Mouse (Mus musculus) midbrain, embryonic 15.5 days (tissue): ENCODE measurements around the gene Neu3. TPM values are rescaled to one million over a fixed set of nuclear protein-coding genes. Genes with fewer than 3 reads are reported as not detected.

Experiments used
- ATAC-seq: fragments of 200-750 bp; cut with Nextera tagmentation; replicated peaks from 2 replicates; pipeline ENCODE4 v1.8.0; 2017; ENCODE audit warnings: moderate TSS enrichment
- H3K27ac ChIP-seq: fragments of 300-500 bp; sonication (generic); 2 replicates; pipeline ENCODE4 v1.5.1; 2015; ENCODE audit warnings: mild to moderate bottlenecking, inconsistent platforms
- H3K27me3 ChIP-seq: fragments of 300-500 bp; sonication (generic); replicated peaks from 2 replicates; pipeline ENCODE4 v1.6.1; 2015; ENCODE audit warnings: inconsistent platforms
- H3K36me3 ChIP-seq: fragments of 300-500 bp; sonication (generic); replicated peaks from 2 replicates; pipeline ENCODE4 v1.6.1; 2015; ENCODE audit warnings: inconsistent platforms
- H3K4me1 ChIP-seq: fragments of 300-500 bp; sonication (generic); 2 replicates; pipeline ENCODE4 v1.6.1; 2015; ENCODE audit warnings: inconsistent platforms
- H3K4me2 ChIP-seq: fragments of 300-500 bp; sonication (generic); 2 replicates; pipeline ENCODE4 v1.6.1; 2015; ENCODE audit warnings: inconsistent platforms, mild to moderate bottlenecking, moderate library complexity
- H3K4me3 ChIP-seq: fragments of 300-500 bp; sonication (generic); 2 replicates; pipeline ENCODE4 v1.5.1; 2015; ENCODE audit warnings: mild to moderate bottlenecking, inconsistent platforms
- H3K9ac ChIP-seq: fragments of 300-500 bp; sonication (generic); 2 replicates; pipeline ENCODE4 v1.6.1; 2015; ENCODE audit warnings: mild to moderate bottlenecking, inconsistent platforms
- H3K9me3 ChIP-seq: fragments of 300-500 bp; sonication (generic); 2 replicates; pipeline ENCODE4 v1.6.1; 2016; ENCODE audit warnings: inconsistent platforms
- WGBS: fragments of 180-500 bp; shearing (Covaris S2); methylation state at CpG from one replicate; pipeline ENCODE4 v1.1.7; 2015; ENCODE audit warnings: mixed read lengths; 5-methylcytosine and 5-hydroxymethylcytosine counted together
- polyA plus RNA-seq: library from polyadenylated mRNA; unstranded; fragments of >200 nt; fragmentation: Nextera tagmentation; extraction: Ambion mirVana; gene quantifications from 2 replicates; pipeline ENCODE4 v1.2.1, GENCODE M21; 2015

The Neu3 gene
- polyA plus RNA-seq = 1.7 and 2.0 TPM in 2 replicates

GRCm38 (mm10) chr7:99828083-99828570, at the start of gene Neu3:
Neu3 (minus strand) TSS chr7:99828417.
- Histone ChIP-seq H3K4me3 (peak within 1 kb of the TSS; percentile 45), H3K9ac (peak within 1 kb of the TSS; percentile 46), H3K9me3 (no peaks in the 10 kb centered on the region), H3K36me3 (no peaks in the 10 kb centered on the region), H3K4me1 (peaks cover 10% of the 10 kb centered on the region; the same call in 1 of the 2 replicates), H3K27me3 (no peaks in the 10 kb centered on the region), H3K4me2 (peak within 1 kb of the TSS; percentile 58), H3K27ac (peak within 1 kb of the TSS; percentile 58)
- under 1% methylated on average over 26 of the region's 26 CpGs for WGBS
- ATAC-seq = peak; percentile 96

GRCm38 (mm10) chr7:99876345-99876744, 48.1 kb upstream of the Neu3 start:
- Histone ChIP-seq H3K4me3 (no peak overlapping the region), H3K27me3 (no peaks in the 10 kb centered on the region), H3K9ac (no peak overlapping the region), H3K36me3 (no peaks in the 10 kb centered on the region), H3K9me3 (no peaks in the 10 kb centered on the region), H3K27ac (no peak overlapping the region), H3K4me1 (peaks cover 15% of the 10 kb centered on the region), H3K4me2 (no peak overlapping the region)
- peak; percentile 32; the same call in 1 of the 2 replicates for ATAC-seq
- WGBS = 3% methylated on average over 3 of the region's 3 CpGs

- 36% methylated on average over 5 of the region's 5 CpGs for WGBS
- no peaks in the 10 kb centered on the region for H3K27me3 ChIP-seq
- no peak overlapping the region for H3K27ac ChIP-seq
Measured at GRCm38 (mm10) chr7:99875891-99876290, 47.7 kb upstream of the Neu3 start.

GRCm38 (mm10) chr7:99873965-99874364, 45.7 kb upstream of the Neu3 start:
- ATAC-seq = no peak
- 70% methylated on average over 6 of the region's 6 CpGs for WGBS
- H3K4me1 ChIP-seq = peaks cover 15% of the 10 kb centered on the region

More at GRCm38 (mm10) chr7:99875891-99876290, 47.7 kb upstream of the Neu3 start:
- Histone ChIP-seq H3K4me2 (no peak overlapping the region), H3K36me3 (no peaks in the 10 kb centered on the region), H3K4me1 (peaks cover 15% of the 10 kb centered on the region), H3K9me3 (no peaks in the 10 kb centered on the region), H3K9ac (no peak overlapping the region), H3K4me3 (no peak overlapping the region)
- no peak for ATAC-seq

GRCm38 (mm10) chr7:99869296-99869695, 41.1 kb upstream of the Neu3 start:
- no peak overlapping the region for H3K9ac ChIP-seq

More at GRCm38 (mm10) chr7:99873965-99874364, 45.7 kb upstream of the Neu3 start:
- H3K4me2 ChIP-seq = no peak overlapping the region
- no peaks in the 10 kb centered on the region for H3K9me3 ChIP-seq
- no peak overlapping the region for H3K4me3 ChIP-seq
- no peaks in the 10 kb centered on the region for H3K36me3 ChIP-seq
- H3K9ac ChIP-seq = no peak overlapping the region
- no peak overlapping the region for H3K27ac ChIP-seq
- no peaks in the 10 kb centered on the region for H3K27me3 ChIP-seq

GRCm38 (mm10) chr7:99865219-99865618, 37.0 kb upstream of the Neu3 start:
- no peaks in the 10 kb centered on the region for H3K36me3 ChIP-seq
- H3K9ac ChIP-seq = no peak overlapping the region
- no peak for ATAC-seq
- H3K4me1 ChIP-seq = no peaks in the 10 kb centered on the region
- H3K4me3 ChIP-seq = no peak overlapping the region
- no peak overlapping the region for H3K4me2 ChIP-seq
- no peaks in the 10 kb centered on the region for H3K9me3 ChIP-seq
- H3K27me3 ChIP-seq = no peaks in the 10 kb centered on the region
- no peak overlapping the region for H3K27ac ChIP-seq
- 49% methylated on average over 3 of the region's 3 CpGs for WGBS

More at GRCm38 (mm10) chr7:99869296-99869695, 41.1 kb upstream of the Neu3 start:
- no peak for ATAC-seq
- no peaks in the 10 kb centered on the region for H3K9me3 ChIP-seq
- H3K4me2 ChIP-seq = no peak overlapping the region
- H3K4me3 ChIP-seq = no peak overlapping the region
- WGBS = 68% methylated on average over 4 of the region's 4 CpGs
- no peaks in the 10 kb centered on the region for H3K27me3 ChIP-seq
- H3K27ac ChIP-seq = no peak overlapping the region
- no peaks in the 10 kb centered on the region for H3K36me3 ChIP-seq
- H3K4me1 ChIP-seq = no peaks in the 10 kb centered on the region

GRCm38 (mm10) chr7:99864241-99865028, 36.2 kb upstream of the Neu3 start:
- Histone ChIP-seq H3K9ac (no peak overlapping the region), H3K9me3 (no peaks in the 10 kb centered on the region), H3K4me2 (no peak overlapping the region), H3K27ac (no peak overlapping the region), H3K36me3 (no peaks in the 10 kb centered on the region), H3K27me3 (no peaks in the 10 kb centered on the region), H3K4me1 (no peaks in the 10 kb centered on the region), H3K4me3 (no peak overlapping the region)
- WGBS = 16% methylated on average over 6 of the region's 11 CpGs
- no peak for ATAC-seq

GRCm38 (mm10) chr7:99863362-99863761, 35.1 kb upstream of the Neu3 start, which contains the start of gene Spcs2:
Spcs2 (minus strand) TSS chr7:99863462.
- Histone ChIP-seq H3K27me3 (no peaks in the 10 kb centered on the region), H3K36me3 (no peaks in the 10 kb centered on the region), H3K4me3 (no peak within 1 kb of the TSS), H3K4me1 (no peaks in the 10 kb centered on the region), H3K9me3 (no peaks in the 10 kb centered on the region), H3K9ac (no peak within 1 kb of the TSS), H3K4me2 (no peak within 1 kb of the TSS), H3K27ac (no peak within 1 kb of the TSS)
- WGBS = 55% methylated on average over 7 of the region's 7 CpGs
- no peak for ATAC-seq

- H3K36me3 ChIP-seq = no peaks in the 10 kb centered on the region
- peak within 1 kb of the TSS; percentile 74 for H3K4me3 ChIP-seq
- peak within 1 kb of the TSS; percentile 85 for H3K27ac ChIP-seq
- under 1% methylated on average over 42 of the region's 42 CpGs for WGBS
- H3K4me1 ChIP-seq = peaks cover 18% of the 10 kb centered on the region
- H3K9me3 ChIP-seq = no peaks in the 10 kb centered on the region
- peak; percentile 99 for ATAC-seq
- no peaks in the 10 kb centered on the region for H3K27me3 ChIP-seq
- peak within 1 kb of the TSS; percentile 80 for H3K4me2 ChIP-seq
- H3K9ac ChIP-seq = peak within 1 kb of the TSS; percentile 74
Measured at GRCm38 (mm10) chr7:99858813-99859585, 30.8 kb upstream of the Neu3 start, which contains the start of gene Xrra1. Xrra1 (plus strand) TSS chr7:99859116.

- under 1% methylated on average over 19 of the region's 19 CpGs for WGBS
- H3K9me3 ChIP-seq = no peaks in the 10 kb centered on the region
- peak; percentile 78 for ATAC-seq
- H3K4me2 ChIP-seq = peak overlapping the region; percentile 80
- no peaks in the 10 kb centered on the region for H3K27me3 ChIP-seq
- peak overlapping the region; percentile 74 for H3K9ac ChIP-seq
- H3K27ac ChIP-seq = peak overlapping the region; percentile 85
- H3K4me3 ChIP-seq = peak overlapping the region; percentile 74
- H3K4me1 ChIP-seq = peaks cover 18% of the 10 kb centered on the region
- H3K36me3 ChIP-seq = no peaks in the 10 kb centered on the region; the same call in 1 of the 2 replicates
Measured at GRCm38 (mm10) chr7:99858175-99858812, 30.1 kb upstream of the Neu3 start.

GRCm38 (mm10) chr7:99856266-99856861, 28.1 kb upstream of the Neu3 start:
- Histone ChIP-seq H3K27me3 (no peaks in the 10 kb centered on the region), H3K4me3 (no peak overlapping the region), H3K4me2 (no peak overlapping the region), H3K9me3 (no peaks in the 10 kb centered on the region), H3K27ac (no peak overlapping the region), H3K9ac (no peak overlapping the region), H3K36me3 (no peaks in the 10 kb centered on the region; the same call in 1 of the 2 replicates), H3K4me1 (peaks cover 22% of the 10 kb centered on the region)
- no peak for ATAC-seq
- WGBS = 90% methylated on average over 14 of the region's 14 CpGs
